Mouse (Mus musculus): ENCODE measurements at regions not wholly inside any gene's neighbourhood (a gene's known extent, or its start where the extent isn't known, plus 50 kb on each side); places are given as distances from the start of the nearest gene placed in this dataset.

GRCm38 (mm10) chr2:103893159-103893740 lies 64.5 kb upstream of the Lmo2 start:
- TF ChIP-seq CTCF (conservative IDR thresholded peaks at IDR 0.05; ENCODE audit: insufficient read depth, insufficient read length, low read depth, low read length) = no peak
- no peak for TF ChIP-seq POLR2A (IDR thresholded peaks at IDR 0.05; ENCODE audit: low read depth, low read length)
- no peaks in the 10 kb centered on the region for H3K36me3 ChIP-seq (ENCODE audit: control insufficient read depth, insufficient read depth, low read length)
- H3K4me1 ChIP-seq (ENCODE audit: control insufficient read depth, insufficient read depth, low read length) = peaks cover 6% of the 10 kb centered on the region; the same call in 1 of the 2 replicates
- DNase-seq = no peak
- H3K4me3 ChIP-seq (ENCODE audit: insufficient read depth, low read depth, low read length) = no peak overlapping the region
- WGBS = 96% methylated on average over 2 of the region's 2 CpGs
- no peaks in the 10 kb centered on the region for H3K27me3 ChIP-seq (replicated peaks; ENCODE audit: control insufficient read depth, insufficient read depth, low read length)
- no peak overlapping the region for H3K27ac ChIP-seq (ENCODE audit: insufficient read depth, low read depth, low read length)

GRCm38 (mm10) chr2:103893805-103894204 lies 64.0 kb upstream of the Lmo2 start:
- Histone ChIP-seq H3K4me3 (ENCODE audit: insufficient read depth, low read depth, low read length) (no peak overlapping the region), H3K27me3 (replicated peaks; ENCODE audit: control insufficient read depth, insufficient read depth, low read length) (no peaks in the 10 kb centered on the region), H3K4me1 (ENCODE audit: control insufficient read depth, insufficient read depth, low read length) (peaks cover 6% of the 10 kb centered on the region; the same call in 1 of the 2 replicates), H3K36me3 (ENCODE audit: control insufficient read depth, insufficient read depth, low read length) (no peaks in the 10 kb centered on the region), H3K27ac (ENCODE audit: insufficient read depth, low read depth, low read length) (no peak overlapping the region)
- WGBS = 83% methylated on average over 2 of the region's 2 CpGs
- TF ChIP-seq POLR2A (IDR thresholded peaks at IDR 0.05; ENCODE audit: low read depth, low read length) (no peak), CTCF (conservative IDR thresholded peaks at IDR 0.05; ENCODE audit: insufficient read depth, insufficient read length, low read depth, low read length) (no peak)
- DNase-seq = no peak

GRCm38 (mm10) chr2:103894981-103895676 lies 62.7 kb upstream of the Lmo2 start:
- Histone ChIP-seq H3K27ac (ENCODE audit: insufficient read depth, low read depth, low read length) (no peak overlapping the region), H3K27me3 (replicated peaks; ENCODE audit: control insufficient read depth, insufficient read depth, low read length) (no peaks in the 10 kb centered on the region), H3K36me3 (ENCODE audit: control insufficient read depth, insufficient read depth, low read length) (no peaks in the 10 kb centered on the region), H3K4me3 (ENCODE audit: insufficient read depth, low read depth, low read length) (no peak overlapping the region), H3K4me1 (ENCODE audit: control insufficient read depth, insufficient read depth, low read length) (peaks cover 6% of the 10 kb centered on the region; the same call in 1 of the 2 replicates)
- peak; percentile 22 for DNase-seq
- WGBS = 37% methylated on average over 12 of the region's 12 CpGs
- TF ChIP-seq POLR2A (IDR thresholded peaks at IDR 0.05; ENCODE audit: low read depth, low read length) (no peak), CTCF (conservative IDR thresholded peaks at IDR 0.05; ENCODE audit: insufficient read depth, insufficient read length, low read depth, low read length) (no peak)

- no peak overlapping the region for H3K4me3 ChIP-seq (ENCODE audit: insufficient read depth, low read depth, low read length)
- DNase-seq = peak; percentile 15
- WGBS = 47% methylated on average over 5 of the region's 5 CpGs
- no peaks in the 10 kb centered on the region for H3K36me3 ChIP-seq (ENCODE audit: control insufficient read depth, insufficient read depth, low read length)
- H3K4me1 ChIP-seq (ENCODE audit: control insufficient read depth, insufficient read depth, low read length) = peaks cover 8% of the 10 kb centered on the region
- TF ChIP-seq POLR2A (IDR thresholded peaks at IDR 0.05; ENCODE audit: low read depth, low read length) = no peak
- TF ChIP-seq CTCF (conservative IDR thresholded peaks at IDR 0.05; ENCODE audit: insufficient read depth, insufficient read length, low read depth, low read length) = no peak
- H3K27ac ChIP-seq (ENCODE audit: insufficient read depth, low read depth, low read length) = no peak overlapping the region
- H3K27me3 ChIP-seq (replicated peaks; ENCODE audit: control insufficient read depth, insufficient read depth, low read length) = no peaks in the 10 kb centered on the region
Observed at GRCm38 (mm10) chr2:103896160-103896559, 61.6 kb upstream of the Lmo2 start.

GRCm38 (mm10) chr2:103896814-103897213 lies 61.0 kb upstream of the Lmo2 start:
- no peak overlapping the region for H3K4me3 ChIP-seq (ENCODE audit: insufficient read depth, low read depth, low read length)
- no peaks in the 10 kb centered on the region for H3K27me3 ChIP-seq (replicated peaks; ENCODE audit: control insufficient read depth, insufficient read depth, low read length)
- no peak overlapping the region for H3K27ac ChIP-seq (ENCODE audit: insufficient read depth, low read depth, low read length)
- no peak for DNase-seq
- WGBS = 75% methylated on average over 3 of the region's 3 CpGs
- H3K4me1 ChIP-seq (ENCODE audit: control insufficient read depth, insufficient read depth, low read length) = peaks cover 8% of the 10 kb centered on the region
- H3K36me3 ChIP-seq (ENCODE audit: control insufficient read depth, insufficient read depth, low read length) = no peaks in the 10 kb centered on the region
- TF ChIP-seq POLR2A (IDR thresholded peaks at IDR 0.05; ENCODE audit: low read depth, low read length) (no peak), CTCF (conservative IDR thresholded peaks at IDR 0.05; ENCODE audit: insufficient read depth, insufficient read length, low read depth, low read length) (no peak)

- peak; percentile 23 for DNase-seq
- TF ChIP-seq CTCF (conservative IDR thresholded peaks at IDR 0.05; ENCODE audit: insufficient read depth, insufficient read length, low read depth, low read length) (no peak), POLR2A (IDR thresholded peaks at IDR 0.05; ENCODE audit: low read depth, low read length) (no peak)
- H3K27ac ChIP-seq (ENCODE audit: insufficient read depth, low read depth, low read length) = no peak overlapping the region
Observed at GRCm38 (mm10) chr2:103899713-103900112, 58.1 kb upstream of the Lmo2 start.

GRCm38 (mm10) chr2:103900384-103900783 lies 57.4 kb upstream of the Lmo2 start:
- Histone ChIP-seq H3K4me1 (ENCODE audit: control insufficient read depth, insufficient read depth, low read length) (peaks cover 6% of the 10 kb centered on the region), H3K27me3 (replicated peaks; ENCODE audit: control insufficient read depth, insufficient read depth, low read length) (no peaks in the 10 kb centered on the region), H3K27ac (ENCODE audit: insufficient read depth, low read depth, low read length) (peak overlapping the region; percentile 76), H3K4me3 (ENCODE audit: insufficient read depth, low read depth, low read length) (no peak overlapping the region), H3K36me3 (ENCODE audit: control insufficient read depth, insufficient read depth, low read length) (no peaks in the 10 kb centered on the region)
- 66% methylated on average over 5 of the region's 5 CpGs for WGBS
- TF ChIP-seq POLR2A (IDR thresholded peaks at IDR 0.05; ENCODE audit: low read depth, low read length) (no peak), CTCF (conservative IDR thresholded peaks at IDR 0.05; ENCODE audit: insufficient read depth, insufficient read length, low read depth, low read length) (no peak)
- peak; percentile 79 for DNase-seq

More at GRCm38 (mm10) chr2:103899713-103900112, 58.1 kb upstream of the Lmo2 start:
- WGBS = 82% methylated on average over 6 of the region's 6 CpGs
- Histone ChIP-seq H3K4me3 (ENCODE audit: insufficient read depth, low read depth, low read length) (no peak overlapping the region), H3K4me1 (ENCODE audit: control insufficient read depth, insufficient read depth, low read length) (peaks cover 8% of the 10 kb centered on the region), H3K36me3 (ENCODE audit: control insufficient read depth, insufficient read depth, low read length) (no peaks in the 10 kb centered on the region), H3K27me3 (replicated peaks; ENCODE audit: control insufficient read depth, insufficient read depth, low read length) (no peaks in the 10 kb centered on the region)
